Mouse (Mus musculus): ENCODE measurements at regions not wholly inside any gene's neighbourhood (a gene's known extent, or its start where the extent isn't known, plus 50 kb on each side); places are given as distances from the start of the nearest gene placed in this dataset.
"Not testable (repeated sequence)": the region's sequence is repeated elsewhere in the genome, so short reads cannot be mapped to it uniquely, and the experiment has no call there.

DNA sequence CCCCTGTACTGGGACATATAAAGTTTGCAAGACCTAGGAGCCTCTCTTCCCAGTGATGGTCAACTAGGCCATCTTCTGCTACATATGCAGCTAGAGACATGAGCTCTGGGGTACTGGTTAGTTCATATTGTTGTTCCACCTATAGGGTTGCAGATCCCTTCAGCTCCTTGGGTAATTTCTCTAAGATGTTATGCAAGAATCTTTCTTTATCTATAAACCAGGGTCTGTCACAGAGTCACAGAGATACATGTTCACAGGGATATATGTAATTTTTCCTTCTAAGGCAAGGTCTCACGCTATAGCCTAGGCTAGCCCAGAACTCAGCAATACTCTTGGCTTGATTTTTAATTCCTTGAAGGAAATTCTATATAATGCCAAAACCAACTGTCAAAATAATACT is 56.9 kb downstream of the Zfp36l1 start:
- not testable (repeated sequence) for DNase-seq

DNA sequence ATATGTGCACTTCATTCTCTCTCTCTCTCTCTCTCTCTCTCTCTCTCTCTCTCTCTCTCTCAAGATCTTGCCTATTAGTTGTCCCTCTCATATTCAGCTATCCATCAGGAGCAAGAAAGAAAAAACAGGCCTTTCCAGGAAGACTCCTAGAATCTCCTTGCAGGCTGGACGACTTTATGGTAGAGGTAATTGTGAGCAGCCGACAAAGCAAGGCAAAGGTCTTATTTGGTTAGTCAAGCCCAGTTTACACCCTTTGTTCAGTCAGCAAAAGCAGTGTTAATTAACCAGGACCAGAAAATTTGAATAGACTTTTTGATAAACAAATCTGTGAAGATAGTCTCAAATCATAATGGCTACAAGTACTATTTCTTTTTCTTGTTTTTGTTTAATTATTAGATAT is 57.4 kb downstream of the Zfp36l1 start:
- DNase-seq = no peak

DNA sequence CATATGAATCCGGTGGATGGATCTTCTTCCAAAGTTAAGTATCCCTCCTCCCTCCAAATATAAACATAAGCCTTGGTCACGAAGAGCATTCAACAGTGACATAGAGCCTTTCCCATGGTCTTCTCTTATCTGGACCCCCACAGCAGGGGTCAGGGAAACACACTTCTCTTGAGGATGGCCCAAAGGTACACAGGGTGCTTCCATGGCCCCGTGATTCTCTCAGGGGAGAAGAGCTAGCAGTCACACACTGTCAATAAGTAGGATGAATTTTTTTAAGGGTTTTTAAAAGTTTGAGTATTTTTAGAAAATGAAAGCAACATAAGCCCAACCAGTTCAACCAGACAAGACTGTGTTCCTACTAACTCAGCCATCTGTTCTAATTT is 58.2 kb downstream of the Zfp36l1 start:
- no peak for DNase-seq

DNA sequence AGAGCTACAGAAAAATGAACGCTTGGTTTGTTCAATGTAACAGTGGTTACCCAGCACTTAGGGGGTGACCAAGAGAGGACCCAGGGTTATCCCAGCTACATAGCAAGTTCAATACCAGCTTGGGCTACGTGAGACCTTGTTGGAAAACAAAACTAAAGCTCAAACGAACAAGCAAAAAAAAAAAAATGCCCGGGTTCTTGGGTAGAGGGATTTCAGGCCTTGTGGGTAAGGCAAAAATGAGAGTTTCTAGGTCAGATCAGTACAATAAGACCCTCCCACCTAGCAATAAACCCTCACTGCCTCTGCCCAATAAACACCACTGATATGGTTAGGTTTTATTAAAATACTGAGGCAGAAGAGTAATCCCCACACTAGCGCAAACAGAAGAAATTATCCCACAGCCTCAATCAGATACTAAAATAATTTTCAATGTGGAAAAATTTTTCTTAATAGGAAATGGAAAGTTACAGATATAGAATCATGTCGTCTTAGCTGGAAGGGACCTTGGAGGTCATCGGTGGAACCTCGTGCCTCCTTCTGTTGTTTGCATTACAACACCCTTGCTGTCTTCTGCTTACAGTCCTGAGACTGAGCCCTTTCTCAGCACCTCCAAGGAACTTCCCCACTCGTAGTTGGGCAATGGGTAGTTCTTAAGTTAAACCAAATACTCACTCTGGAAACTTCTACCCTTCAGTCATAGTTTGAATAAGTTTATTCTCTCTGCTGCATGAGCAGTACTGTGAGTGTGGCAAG is 58.7 kb downstream of the Zfp36l1 start:
- no peak for DNase-seq

DNA sequence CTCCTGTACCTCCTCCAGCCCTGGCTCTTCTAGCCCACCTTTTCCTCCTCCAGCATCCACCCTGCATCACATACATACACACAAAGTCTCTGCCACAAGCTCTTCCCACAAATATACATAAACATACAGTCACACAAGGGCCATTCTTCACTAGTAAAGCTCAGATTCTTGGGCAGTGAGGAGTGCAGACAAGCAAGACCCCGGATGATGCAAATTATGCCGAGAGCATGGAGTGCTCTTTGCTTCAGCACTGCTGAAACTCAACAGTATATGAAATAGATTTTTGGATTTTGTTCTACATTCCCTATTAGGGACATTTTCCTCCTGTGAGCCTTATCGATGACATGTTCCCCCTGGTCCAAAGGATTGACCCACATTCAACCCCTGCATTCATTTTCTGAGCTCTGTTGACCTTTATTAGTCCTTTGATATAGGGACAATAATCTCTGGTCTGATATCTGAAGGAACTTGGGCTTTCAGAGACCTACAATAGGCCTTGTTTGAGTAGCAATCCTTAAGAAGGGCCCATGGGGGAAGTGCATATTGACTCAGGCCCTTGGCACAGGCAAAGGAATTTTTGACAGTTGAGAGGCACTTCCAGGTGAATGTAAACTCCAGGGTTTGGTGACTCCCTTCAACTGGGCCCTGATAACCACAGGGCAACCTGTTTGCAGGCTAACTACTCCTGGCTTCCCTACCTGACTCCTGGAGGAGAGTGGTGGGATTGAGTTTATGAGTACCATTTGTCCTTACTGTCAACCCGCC is 64.4 kb downstream of the Zfp36l1 start:
- DNase-seq = no peak

DNA sequence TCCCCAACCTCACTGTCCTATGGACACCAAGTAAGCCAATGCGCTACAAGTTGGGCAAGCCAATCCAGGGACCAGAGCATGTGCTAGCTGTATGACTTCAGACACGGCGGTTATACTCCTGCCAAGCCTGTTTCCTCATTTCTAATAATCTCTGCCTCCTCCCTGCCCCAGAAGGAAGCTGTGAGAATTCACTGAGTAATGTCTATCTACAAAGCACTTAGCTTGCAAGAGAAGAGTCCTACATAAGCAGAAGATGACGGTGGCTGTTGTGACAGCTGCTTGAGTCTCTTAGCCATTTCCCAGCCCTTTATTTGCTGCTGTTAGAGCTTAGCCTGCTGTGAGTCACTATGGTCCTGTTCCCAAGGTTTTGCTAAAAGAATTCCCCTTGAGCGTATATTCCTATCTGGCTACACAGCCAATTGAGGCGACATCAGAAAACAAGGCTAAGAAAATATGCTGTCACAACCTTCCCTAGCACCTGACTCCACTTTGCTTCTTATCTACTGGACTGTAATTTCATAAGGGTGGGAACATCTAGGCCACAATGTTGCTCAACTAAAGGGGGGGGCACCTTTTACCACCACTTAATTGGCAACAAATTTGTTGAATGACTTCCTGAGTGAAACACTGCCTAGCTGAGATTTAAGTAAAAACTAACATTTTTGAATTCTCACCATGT is 66.0 kb downstream of the Zfp36l1 start:
- DNase-seq = no peak

DNA sequence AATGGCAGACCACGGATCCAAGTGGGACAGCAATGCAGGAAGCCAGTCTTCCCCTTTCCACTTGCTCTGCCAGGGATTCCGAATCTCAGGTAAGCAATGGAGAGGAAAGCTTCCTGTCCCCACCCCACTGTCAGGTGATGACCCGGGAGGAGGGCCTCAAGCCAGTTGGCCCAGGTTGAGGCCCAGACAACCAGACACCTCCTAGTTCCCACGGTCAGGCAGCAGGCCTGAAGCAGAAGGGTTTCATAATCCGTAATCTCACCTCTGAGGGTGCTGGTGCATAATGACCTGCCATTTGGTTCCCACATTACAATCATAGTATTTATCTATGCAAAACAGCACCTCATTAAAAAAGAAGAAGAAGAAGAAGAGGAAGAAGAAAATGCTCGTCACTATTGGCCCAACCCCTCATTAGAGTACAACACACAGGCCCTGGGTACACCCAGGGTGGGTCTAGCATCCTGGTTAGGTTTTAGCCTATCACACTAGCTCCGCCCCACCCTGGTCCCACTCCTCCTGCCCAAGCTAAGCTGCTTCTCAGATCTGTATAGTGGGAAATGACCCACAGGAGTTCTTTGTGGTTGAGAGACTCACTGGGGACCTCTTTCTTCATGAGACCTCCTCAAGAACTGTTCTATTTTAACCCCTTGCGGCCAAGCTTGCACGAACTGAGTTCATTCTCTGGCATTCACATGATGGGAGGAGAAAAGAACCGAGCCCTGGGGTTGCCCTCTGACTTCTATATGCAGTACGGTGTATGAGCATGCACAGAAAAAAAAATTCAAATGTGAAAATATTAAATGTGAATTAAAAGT is 71.1 kb downstream of the Zfp36l1 start:
- DNase-seq = no peak

DNA sequence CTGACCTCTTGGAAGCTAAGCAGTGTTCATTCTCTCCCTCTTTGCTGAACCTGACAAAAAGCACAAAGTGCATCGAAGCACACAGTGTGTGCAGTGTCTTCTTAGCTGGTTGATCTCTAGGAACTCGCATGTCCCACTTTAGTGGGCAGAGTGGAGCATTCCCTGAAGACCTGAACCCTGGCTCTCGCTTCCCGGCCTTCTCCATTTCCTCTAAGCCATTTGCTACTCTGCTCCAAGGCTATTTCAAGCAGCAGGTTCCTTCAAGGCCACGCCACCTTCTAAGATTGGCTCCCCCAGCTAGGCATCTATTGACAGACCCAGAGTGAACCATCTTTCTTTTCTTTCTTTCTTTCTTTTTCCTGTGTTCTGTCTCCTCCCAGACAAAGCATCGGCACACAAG is 71.8 kb downstream of the Zfp36l1 start:
- DNase-seq = no peak

DNA sequence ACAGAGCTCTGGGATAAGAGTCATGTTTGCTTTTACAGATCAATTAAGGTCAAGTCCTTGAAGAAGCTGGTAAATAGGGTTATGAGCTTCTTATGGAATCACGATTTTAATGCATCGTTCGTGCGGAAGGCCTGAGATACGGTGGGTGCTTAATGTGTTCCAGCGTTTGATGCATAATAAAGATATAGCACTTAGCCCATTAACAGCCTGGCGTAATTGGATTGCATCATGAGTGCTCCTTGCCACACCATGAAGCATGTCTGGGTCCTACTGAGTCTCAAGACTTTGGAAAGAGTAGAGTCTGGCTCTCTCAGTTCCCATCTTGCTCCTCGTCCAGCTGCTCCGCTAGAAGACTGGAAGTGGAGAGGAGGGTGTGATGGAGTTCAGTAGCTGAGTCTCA is 72.6 kb downstream of the Zfp36l1 start:
- no peak for DNase-seq

DNA sequence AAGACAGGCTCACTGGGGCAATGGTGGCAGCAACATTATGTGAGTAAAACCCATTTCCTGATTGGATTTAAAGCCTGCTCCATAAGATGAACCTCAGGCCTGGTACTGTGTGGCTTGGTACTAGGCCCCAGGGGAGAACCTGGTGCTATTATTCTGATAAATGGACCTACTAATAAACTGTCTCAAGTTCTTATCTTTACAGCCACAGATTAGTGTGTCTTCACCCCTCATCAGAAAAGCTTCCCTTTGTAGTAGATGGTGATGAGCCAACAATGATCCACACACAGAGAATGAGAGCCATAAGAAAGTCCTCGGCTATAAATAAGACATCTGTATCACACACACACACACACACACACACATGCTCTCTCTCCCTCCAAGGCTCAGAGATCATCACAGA is 73.7 kb downstream of the Zfp36l1 start:
- no peak for DNase-seq

DNA sequence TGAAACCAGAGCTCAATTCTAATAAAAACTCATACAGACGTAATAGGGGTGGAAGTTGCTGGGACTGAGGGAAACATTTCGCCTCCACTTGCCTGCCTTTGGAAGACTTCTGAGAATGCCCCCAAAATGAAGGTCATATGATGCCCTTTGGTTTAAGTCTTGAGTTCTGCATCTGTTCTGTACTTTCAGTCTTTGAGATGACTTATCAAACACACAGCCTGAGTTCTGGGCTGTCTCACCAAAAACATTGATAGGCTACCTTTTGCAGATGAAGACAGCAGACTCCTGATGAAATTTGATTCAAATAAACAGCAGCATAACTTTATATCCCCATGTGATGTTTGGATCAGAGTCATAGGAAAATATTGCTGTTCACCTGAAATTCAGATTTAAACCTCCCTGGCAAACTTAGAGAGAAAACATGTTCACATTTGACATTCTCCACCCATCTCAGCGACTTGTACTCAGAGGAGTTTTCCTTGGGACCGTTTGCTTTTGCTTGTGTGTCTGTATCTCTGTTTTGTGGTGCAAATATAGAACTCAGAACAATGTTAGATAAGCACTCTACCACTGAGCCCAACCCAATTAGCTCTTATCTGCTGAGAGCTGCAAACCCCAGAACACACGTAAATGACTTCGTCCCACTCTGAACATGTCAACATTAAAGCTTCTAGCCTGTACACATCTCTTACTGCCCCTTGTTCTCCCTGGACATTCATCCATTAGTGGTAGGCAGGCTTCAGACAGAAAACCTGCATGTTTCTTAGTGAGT is 77.1 kb downstream of the Zfp36l1 start:
- DNase-seq = no peak

DNA sequence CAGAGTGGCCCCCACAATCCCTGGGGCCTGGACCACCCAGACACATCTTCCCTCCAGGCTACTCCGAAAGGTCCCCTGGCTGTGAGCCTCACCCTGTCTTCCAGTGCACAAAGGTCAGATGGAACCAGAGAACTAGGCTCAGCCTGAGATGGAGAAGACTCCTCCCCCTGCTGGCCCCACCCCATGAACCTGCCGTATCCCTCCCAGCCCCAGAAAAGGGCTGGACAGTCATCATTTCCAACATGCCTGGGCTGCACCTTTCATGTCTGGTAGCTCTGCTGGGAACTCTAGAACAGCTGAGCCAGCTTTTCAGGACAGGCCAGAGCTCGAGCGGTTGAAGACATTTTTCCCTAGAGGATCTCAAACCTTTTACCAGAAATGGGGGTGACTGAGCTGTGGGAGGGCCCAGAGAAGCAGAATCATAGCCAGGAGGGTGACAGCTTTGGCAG is 77.8 kb downstream of the Zfp36l1 start:
- DNase-seq = no peak

DNA sequence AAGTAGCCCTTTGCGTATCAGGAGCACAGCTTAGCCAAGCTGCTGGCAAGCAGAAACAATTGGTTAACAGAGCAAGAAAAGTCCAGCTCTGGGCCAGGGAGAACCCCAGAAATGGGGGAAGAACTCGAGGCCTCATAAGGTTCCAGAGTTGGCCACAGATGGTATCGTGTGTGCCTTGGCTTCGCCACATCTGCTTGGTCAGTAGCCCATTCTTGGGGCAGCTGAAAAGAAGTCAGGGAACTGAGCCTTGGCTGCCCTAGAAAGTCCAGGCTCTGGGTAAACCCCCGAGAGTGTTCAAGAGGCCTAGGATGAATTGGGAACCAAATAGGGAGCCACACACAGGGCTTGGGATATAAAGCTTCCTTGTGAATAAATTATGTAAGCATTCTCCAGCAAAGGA is 78.7 kb downstream of the Zfp36l1 start:
- peak; percentile 18 for DNase-seq

DNA sequence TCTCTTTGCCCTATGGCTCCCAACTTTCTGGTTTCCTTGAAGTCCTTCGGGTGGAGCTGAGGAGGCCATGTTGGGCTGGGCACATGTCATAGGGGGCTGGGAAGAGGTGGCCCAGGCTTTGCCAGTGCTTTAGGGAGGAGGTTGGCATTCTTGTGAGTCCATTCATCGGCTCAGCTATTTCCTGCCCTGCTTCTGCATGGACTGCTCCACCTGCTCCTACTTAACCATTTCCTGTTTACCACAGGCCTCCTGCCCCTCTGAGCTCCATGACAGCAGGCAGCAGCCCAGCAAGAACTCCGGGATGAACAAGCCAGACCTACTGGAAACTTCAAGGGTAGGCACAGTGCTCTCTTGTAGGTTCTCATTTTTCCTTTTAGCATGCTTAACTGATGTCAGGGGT is 80.3 kb downstream of the Zfp36l1 start:
- DNase-seq = no peak

DNA sequence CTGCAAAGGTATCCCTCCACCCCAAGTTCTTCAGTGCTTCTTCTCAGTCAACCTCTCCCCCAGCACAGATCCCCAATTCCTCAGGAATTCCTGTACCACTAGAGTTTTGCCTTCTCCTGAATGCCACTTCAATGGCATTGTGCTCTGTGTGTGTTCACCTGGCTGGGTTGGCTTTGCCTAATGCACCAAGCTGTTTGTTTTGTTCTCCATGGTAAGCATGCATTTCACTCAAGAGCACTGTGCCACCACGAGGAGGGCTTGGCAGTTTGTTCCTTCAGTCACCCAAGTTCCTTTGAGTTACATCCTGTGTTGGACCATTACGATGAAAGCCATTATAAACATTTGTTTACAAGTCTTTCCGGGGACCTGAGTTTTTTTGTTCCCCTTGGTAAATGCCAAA is 84.5 kb downstream of the Zfp36l1 start:
- DNase-seq = no peak

DNA sequence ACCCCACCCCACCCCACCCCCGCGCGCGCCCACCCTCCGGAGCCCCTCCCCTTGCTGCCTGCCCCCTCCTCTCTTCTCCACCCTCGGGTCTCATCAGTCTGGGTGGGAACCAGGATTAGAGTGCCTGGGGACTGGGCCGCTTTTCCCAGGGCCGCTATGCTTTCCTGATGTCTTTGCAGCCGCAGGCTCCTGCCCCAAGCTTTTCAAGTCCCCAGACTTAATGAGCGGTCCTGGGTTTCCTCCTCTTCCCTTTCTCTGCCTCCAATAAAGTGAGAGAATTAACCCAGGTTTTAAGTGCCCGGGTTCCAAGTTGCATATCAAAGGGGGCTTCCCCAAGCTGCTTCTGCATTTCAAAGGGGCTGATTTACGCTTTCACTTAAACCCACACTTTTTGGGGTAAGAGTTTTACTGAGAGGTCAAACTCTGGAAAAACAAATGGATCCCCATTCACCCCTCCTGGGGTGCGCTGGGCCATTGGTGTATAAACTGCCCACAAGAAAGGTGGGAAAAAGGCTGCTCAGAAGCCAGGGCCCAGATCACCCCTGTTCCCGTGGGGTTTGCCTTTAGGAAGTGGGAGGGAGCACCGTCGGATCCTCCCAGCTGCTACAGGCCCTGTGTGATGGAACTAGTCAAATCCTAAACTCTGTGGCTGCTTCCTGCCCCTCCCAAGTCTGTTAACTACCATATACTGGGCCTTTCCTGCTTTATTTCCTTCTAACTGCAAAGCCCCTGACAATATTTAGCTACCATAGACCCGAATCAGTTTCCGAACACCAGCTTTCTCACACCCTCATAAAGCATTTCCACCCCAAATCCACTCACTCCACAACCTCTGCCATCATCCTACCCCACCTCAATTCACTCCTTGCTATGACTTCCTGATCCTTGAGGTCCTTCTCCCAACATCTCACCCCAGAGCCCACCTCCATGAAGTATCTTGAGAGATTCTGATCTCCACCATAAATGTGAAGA is 89.4 kb downstream of the Zfp36l1 start:
- no peak for DNase-seq

DNA sequence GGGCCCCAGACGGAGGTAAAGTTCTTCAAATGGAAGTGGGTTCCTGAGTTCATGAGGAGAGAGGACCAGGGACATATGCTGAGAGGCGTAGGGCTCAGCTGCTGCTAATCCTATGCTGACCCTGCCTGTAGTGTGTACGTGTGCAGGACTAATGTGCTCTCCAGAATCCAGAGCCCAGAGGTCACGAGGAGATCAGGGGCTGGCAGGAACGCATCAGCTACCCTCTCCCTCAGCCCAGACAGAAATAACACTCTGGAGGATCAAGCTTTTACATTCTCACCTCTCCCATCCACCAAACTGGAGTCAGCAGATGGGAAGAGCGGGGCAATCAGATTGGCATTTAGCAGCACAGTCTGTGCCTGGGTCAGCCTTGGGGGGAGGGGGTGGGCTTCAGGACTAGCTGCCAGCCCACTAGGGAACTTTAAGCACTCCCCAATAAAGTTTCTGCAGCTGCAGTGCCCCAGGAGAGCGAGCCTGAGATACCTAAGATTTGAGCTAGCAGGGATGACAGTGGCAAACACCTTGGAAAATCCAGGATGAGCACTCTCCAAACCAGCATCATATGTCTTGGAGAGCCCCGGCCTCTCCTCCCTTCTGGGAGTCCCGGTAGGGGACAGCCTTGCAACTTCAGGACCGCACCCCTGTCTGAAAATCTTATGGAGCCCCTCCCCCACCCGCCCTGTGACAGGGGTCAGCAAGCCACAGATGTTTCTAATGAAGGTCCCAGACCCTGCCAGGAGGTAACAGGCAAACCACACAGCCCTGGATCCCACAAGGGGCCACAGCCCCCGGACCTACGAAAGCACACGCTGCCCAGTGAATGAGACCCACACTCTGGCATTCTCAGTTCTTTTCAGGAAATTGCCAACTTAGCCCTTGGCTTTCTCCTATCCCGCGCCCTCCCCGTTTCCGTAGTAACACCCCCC is 90.4 kb downstream of the Zfp36l1 start:
- DNase-seq = no peak

DNA sequence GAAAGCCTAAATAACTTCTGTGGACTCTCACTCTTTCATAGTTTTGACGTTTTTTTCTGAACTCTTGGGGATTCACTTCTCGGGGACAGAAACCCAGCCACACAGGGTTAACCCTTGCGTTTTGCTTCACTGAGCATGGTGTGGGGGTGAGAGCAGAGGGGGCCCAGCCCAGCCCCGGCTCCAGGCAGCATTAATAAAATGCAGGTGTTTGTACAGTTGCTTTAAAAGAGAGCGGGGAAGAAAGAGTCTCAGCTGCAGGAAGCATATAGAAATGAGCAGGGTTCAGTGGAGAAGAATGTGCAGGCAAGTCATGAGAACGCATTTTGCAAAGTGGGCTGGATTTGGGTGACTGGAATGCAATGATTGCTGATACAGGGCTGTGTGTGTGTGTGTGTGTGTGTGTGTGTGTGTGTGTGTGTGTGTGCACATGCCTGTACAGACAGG is 91.8 kb downstream of the Zfp36l1 start:
- no peak for DNase-seq

DNA sequence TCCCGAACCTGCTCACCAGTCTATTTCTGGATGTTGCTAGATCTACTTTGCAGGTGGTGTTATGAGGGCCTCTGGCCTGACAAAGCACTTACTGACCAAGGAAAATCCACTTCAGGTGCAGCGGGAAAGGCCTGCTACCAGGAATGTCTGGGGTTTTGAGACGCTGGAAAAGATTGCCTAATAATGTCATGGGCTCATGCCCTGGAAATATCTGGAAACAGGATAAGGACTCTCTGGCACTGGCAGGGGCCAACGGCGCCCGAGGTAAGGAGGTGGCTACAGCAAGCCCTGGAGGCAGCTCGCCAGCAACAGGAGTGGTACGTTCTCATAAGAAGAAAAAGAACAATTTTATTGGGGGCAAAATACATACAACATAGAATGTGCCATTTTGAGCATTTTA is 94.7 kb downstream of the Zfp36l1 start:
- no peak for DNase-seq

Measured in cerebellum, adult 9-11 months (tissue).